Mouse (Mus musculus) heart, adult 2 months (tissue): ENCODE measurements at regions not wholly inside any gene's neighbourhood (a gene's known extent, or its start where the extent isn't known, plus 50 kb on each side); places are given as distances from the start of the nearest gene placed in this dataset.

ENCODE experiments used
- CTCF ChIP-seq: fragments of 200-600 bp; IDR thresholded peaks from 2 replicates; pipeline ENCODE4 v1.8.1; 2022; ENCODE audit warnings: antibody characterized with exemption, mild to moderate bottlenecking, moderate library complexity
- EP300 ChIP-seq: fragments of 200-500 bp; IDR thresholded peaks from 2 replicates; pipeline ENCODE4 v1.6.1; 2011; ENCODE audit warnings: low read depth, low read length, control low read depth; ENCODE audit not compliant: insufficient read depth
- POLR2A ChIP-seq: fragments of 200-500 bp; IDR thresholded peaks from 2 replicates; pipeline ENCODE4 v1.6.1; 2011; ENCODE audit warnings: mild to moderate bottlenecking, low read depth, low read length, control low read depth; ENCODE audit not compliant: insufficient read depth

DNA sequence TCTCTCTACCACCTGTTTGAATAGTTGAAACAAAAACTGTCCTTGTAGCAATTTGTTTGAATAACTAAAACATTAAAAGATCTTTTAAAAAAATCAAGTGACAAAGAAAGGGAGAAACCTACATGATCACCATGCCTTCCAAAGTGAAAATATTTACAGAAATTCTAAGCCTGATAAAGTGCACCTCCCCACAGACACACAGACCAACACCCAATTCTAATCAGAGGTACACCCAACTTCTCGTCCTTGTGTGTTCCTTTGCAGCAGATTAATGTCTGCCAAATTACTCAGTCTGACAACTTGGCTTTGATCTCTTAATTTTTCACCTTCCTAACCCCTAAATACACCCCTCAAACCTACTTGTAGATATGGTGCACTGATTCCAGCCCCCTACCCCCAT is 719.1 kb downstream of the Epm2a start:
- TF ChIP-seq CTCF (no peak), POLR2A (no peak), EP300 (no peak)
